Mouse (Mus musculus) E14TG2a.4 (cell line): ENCODE measurements at regions not wholly inside any gene's neighbourhood (a gene's known extent, or its start where the extent isn't known, plus 50 kb on each side); places are given as distances from the start of the nearest gene placed in this dataset.
"Not testable (repeated sequence)": the region's sequence is repeated elsewhere in the genome, so short reads cannot be mapped to it uniquely, and the experiment has no call there.

ENCODE experiments used
- CTCF ChIP-seq: conservative IDR thresholded peaks from 2 replicates; pipeline ENCODE4 v1.5.1; 2014; ENCODE audit warnings: low read length
- NANOG ChIP-seq: IDR thresholded peaks from 2 replicates; pipeline ENCODE4 v1.6.1; 2014; ENCODE audit warnings: borderline replicate concordance, low read length, mixed read lengths
- POU5F1 ChIP-seq: IDR thresholded peaks from 2 replicates; pipeline ENCODE4 v1.6.1; 2014; ENCODE audit warnings: low read length, borderline replicate concordance

DNA sequence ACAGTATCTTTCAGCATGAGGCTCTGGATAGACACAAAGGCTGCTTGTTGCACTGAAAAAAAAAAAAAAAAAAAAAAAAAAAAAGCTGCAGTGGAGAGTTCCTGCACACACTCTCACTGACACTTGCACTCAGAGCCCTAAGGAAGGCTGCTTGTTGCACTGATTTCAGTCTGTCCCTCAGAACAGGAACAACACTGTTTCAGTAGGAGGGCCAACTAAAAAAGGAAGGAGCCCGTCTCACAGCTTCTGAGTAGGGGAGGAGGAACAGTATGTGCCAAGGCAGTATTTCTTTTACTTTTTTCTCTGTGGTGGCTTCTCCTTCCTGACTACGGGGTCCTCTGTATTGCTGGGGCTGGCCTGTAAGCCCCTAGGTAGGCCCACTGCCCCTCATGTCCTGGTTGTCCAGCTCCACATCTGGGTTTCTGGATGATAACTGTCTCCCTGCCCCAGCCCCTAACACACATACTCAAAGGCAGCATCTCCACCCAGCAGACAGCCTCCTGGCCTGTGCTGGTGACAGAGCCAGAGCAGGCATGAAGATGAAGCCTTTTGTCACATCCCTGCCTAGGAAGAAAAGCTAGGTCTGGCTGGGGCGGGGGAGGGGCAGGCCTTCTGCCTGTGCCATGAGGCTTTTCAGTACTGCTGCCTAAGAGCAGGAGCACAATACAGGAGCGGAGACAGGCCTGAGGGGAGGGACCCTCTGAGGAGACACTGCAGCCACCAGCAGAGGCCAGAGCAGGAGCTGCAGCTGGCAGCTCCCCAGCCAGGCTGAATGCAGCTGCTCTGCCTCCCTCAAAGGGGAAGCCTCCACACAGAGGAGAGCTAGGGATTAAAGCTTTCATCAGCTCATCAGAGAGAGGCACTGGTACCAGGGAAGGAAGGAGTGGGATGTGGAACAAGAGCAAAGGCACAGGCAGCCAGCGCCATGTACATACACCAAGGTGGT is 75.1 kb upstream of the Zcchc13 start:
- not testable (repeated sequence) for TF ChIP-seq CTCF, POU5F1, NANOG
